Mouse (Mus musculus) lung, embryonic 14.5 days (tissue): Measurements from ENCODE around the gene Agbl3. TPM values are rescaled to one million over a fixed set of nuclear protein-coding genes. Genes with fewer than 3 reads are reported as not detected.

Experiments
- ATAC-seq: fragments of 200-750 bp; cut with Nextera tagmentation; 2 replicates; pipeline ENCODE4 v1.8.0; 2017; ENCODE audit warnings: mild to moderate bottlenecking, moderate TSS enrichment, moderate library complexity; ENCODE audit not compliant: insufficient read depth
- DNase-seq: peaks from one replicate; pipeline ENCODE4 v3.0.0-alpha.2; 2015
- H3K27ac ChIP-seq: fragments of 300-500 bp; sonication (generic); 2 replicates; pipeline ENCODE4 v1.5.1; 2014; ENCODE audit warnings: low read depth, mild to moderate bottlenecking, moderate library complexity
- H3K27me3 ChIP-seq: fragments of 300-500 bp; sonication (generic); 2 replicates; pipeline ENCODE4 v1.6.1; 2014; ENCODE audit warnings: low read length, control low read depth; ENCODE audit not compliant: insufficient read depth
- H3K36me3 ChIP-seq: fragments of 300-500 bp; sonication (generic); 2 replicates; pipeline ENCODE4 v1.6.1; 2014; ENCODE audit warnings: control low read depth; ENCODE audit not compliant: insufficient read depth
- H3K4me1 ChIP-seq: fragments of 300-500 bp; sonication (generic); 2 replicates; pipeline ENCODE4 v1.6.1; 2014; ENCODE audit warnings: antibody characterized with exemption, control low read depth; ENCODE audit not compliant: insufficient read depth
- H3K4me2 ChIP-seq: fragments of 300-500 bp; sonication (generic); 2 replicates; pipeline ENCODE4 v1.6.1; 2014; ENCODE audit warnings: mild to moderate bottlenecking
- H3K4me3 ChIP-seq: fragments of 300-500 bp; sonication (generic); 2 replicates; pipeline ENCODE4 v1.5.1; 2014; ENCODE audit warnings: low read depth, low read length
- H3K9ac ChIP-seq: fragments of 300-500 bp; sonication (generic); 2 replicates; pipeline ENCODE4 v1.6.1; 2014
- H3K9me3 ChIP-seq: fragments of 300-500 bp; sonication (generic); 2 replicates; pipeline ENCODE4 v1.6.1; 2016; ENCODE audit warnings: low read depth, low read length, control low read depth
- CTCF ChIP-seq: IDR thresholded peaks from 2 replicates; pipeline ENCODE4 v1.5.1; 2016; ENCODE audit warnings: antibody characterized with exemption, low read depth
- WGBS: fragments of 180-500 bp; shearing (Covaris S2); extraction: QIAGEN DNeasy Blood & Tissue Kit; methylation state at CpG from one replicate; pipeline ENCODE4 v1.1.7; 2014; 5-methylcytosine and 5-hydroxymethylcytosine counted together
- polyA plus RNA-seq: library from polyadenylated mRNA; unstranded; fragments of >200 nt; fragmentation: Nextera tagmentation; extraction: Ambion mirVana; gene quantifications from 2 replicates; pipeline ENCODE4 v1.2.1, GENCODE M21; 2014

Gene Agbl3
- polyA plus RNA-seq, 1 experiment from 2014 or later: 11.6 TPM

GRCm38 (mm10) chr6:34769984-34770383 lies 10.2 kb upstream of the Agbl3 start:
- no peak for DNase-seq
- H3K9ac ChIP-seq: no peak overlapping the region
- H3K27me3 ChIP-seq: no peaks in the 10 kb centered on the region
- no peak overlapping the region for H3K4me3 ChIP-seq
- TF ChIP-seq CTCF: no peak
- H3K4me1 ChIP-seq: no peaks in the 10 kb centered on the region
- peaks cover 66% of the 10 kb centered on the region for H3K36me3 ChIP-seq
- WGBS: 67% methylated on average over 2 of the region's 2 CpGs
- no peaks in the 10 kb centered on the region for H3K9me3 ChIP-seq
- no peak overlapping the region for H3K4me2 ChIP-seq
- ATAC-seq: no peak
- no peak overlapping the region for H3K27ac ChIP-seq

DNA sequence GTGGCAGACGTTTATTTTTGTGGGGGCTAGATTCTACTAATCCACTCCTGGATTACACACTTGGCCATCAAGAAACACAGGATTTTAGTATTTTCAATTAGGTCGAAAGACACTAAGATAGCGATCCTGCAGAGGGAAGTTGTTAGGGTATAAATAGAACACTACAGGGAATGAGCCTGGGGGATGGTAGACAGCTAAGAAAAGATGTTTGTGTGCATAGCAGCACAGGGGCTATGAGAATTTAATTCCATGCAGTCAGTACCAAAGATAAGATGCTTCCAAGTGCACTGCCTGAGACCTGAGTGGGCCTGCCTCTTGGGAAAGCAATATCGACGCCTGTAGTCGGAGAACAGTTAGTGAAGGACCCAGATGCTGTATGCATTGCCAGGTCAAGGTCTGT lies 9.7 kb upstream of the Agbl3 start:
- no peak overlapping the region for H3K9ac ChIP-seq
- H3K4me1 ChIP-seq: no peaks in the 10 kb centered on the region
- no peaks in the 10 kb centered on the region for H3K27me3 ChIP-seq
- no peak overlapping the region for H3K27ac ChIP-seq
- 73% methylated on average over 6 of the region's 6 CpGs for WGBS
- H3K36me3 ChIP-seq: peaks cover 68% of the 10 kb centered on the region
- H3K4me3 ChIP-seq: no peak overlapping the region
- TF ChIP-seq CTCF: no peak
- DNase-seq (no peak), ATAC-seq (no peak)
- no peaks in the 10 kb centered on the region for H3K9me3 ChIP-seq
- H3K4me2 ChIP-seq: no peak overlapping the region

- H3K4me2 ChIP-seq: no peak overlapping the region
- no peak overlapping the region for H3K27ac ChIP-seq
- H3K9me3 ChIP-seq: no peaks in the 10 kb centered on the region
- H3K27me3 ChIP-seq: no peaks in the 10 kb centered on the region
- no peaks in the 10 kb centered on the region for H3K4me1 ChIP-seq
- TF ChIP-seq CTCF: no peak
- no peak for ATAC-seq
- H3K36me3 ChIP-seq: peaks cover 40% of the 10 kb centered on the region
- DNase-seq: no peak
- H3K9ac ChIP-seq: no peak overlapping the region
- no peak overlapping the region for H3K4me3 ChIP-seq
Observed at GRCm38 (mm10) chr6:34776396-34776795, 3.8 kb upstream of the Agbl3 start.

DNA sequence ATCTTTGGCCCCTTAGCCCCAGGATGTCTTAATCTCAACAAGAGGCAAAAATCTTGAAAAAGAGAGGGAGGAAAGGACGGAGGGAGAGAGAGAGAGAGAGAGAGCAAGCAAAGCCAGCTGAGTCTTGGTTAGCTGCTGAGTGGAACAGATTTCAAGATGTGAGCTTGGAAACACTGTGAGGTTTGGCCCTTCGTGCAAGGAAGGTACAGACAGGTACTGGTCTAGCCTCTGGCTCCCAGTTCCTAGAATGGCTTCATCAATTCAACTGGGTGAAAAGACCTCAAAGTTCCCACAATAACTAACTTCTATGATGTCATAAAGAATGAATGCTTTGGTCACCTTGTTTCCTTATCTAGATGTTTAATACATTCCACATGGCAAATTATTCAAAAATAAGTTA lies 3.1 kb upstream of the Agbl3 start:
- no peak overlapping the region for H3K27ac ChIP-seq
- H3K4me1 ChIP-seq: no peaks in the 10 kb centered on the region
- 81% methylated on average over 2 of the region's 2 CpGs for WGBS
- DNase-seq (no peak), ATAC-seq (no peak)
- no peak for TF ChIP-seq CTCF
- H3K36me3 ChIP-seq: peaks cover 33% of the 10 kb centered on the region
- no peaks in the 10 kb centered on the region for H3K27me3 ChIP-seq
- no peak overlapping the region for H3K9ac ChIP-seq
- no peak overlapping the region for H3K4me3 ChIP-seq
- H3K4me2 ChIP-seq: no peak overlapping the region
- no peaks in the 10 kb centered on the region for H3K9me3 ChIP-seq

DNA sequence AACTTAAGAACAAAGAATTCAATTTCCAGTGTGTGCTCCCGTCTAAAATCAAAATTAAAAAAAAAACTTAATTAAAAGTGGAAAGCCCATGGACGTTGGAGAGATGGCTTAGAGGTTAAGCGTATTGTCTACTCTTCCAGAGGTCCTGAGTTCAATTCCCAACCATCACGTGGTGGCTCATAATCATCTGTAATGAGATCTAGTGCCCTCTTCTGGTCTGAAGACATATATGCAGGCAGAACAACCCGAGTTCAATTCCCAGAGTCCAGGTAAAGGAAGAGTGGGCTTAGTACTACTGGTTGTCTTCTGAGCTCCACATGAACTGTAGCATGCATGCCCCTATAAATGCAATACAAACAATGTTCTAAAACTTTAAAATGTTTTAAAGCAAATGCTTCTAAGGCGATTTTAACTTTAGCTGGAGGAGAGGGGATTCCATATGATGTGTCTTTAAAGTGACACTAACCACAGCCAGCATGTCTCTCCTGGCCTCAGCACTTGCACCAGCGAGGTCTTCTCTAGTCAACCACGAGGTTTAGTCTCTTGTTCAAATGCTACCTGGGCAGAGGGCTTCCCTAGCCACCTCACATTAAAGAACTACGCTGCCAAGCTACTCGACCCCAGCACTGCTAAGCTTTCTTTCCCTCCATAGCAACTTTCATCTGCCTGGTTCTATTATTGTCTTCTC lies 2.1 kb upstream of the Agbl3 start:
- H3K9me3 ChIP-seq: no peaks in the 10 kb centered on the region
- peak; percentile 33 for DNase-seq
- no peak overlapping the region for H3K9ac ChIP-seq
- peak; percentile 47 for TF ChIP-seq CTCF
- ATAC-seq: no peak
- H3K4me2 ChIP-seq: no peak overlapping the region
- H3K36me3 ChIP-seq: peaks cover 24% of the 10 kb centered on the region
- H3K27ac ChIP-seq: no peak overlapping the region
- no peaks in the 10 kb centered on the region for H3K27me3 ChIP-seq
- H3K4me3 ChIP-seq: no peak overlapping the region
- no peaks in the 10 kb centered on the region for H3K4me1 ChIP-seq
- 69% methylated on average over 10 of the region's 10 CpGs for WGBS

DNA sequence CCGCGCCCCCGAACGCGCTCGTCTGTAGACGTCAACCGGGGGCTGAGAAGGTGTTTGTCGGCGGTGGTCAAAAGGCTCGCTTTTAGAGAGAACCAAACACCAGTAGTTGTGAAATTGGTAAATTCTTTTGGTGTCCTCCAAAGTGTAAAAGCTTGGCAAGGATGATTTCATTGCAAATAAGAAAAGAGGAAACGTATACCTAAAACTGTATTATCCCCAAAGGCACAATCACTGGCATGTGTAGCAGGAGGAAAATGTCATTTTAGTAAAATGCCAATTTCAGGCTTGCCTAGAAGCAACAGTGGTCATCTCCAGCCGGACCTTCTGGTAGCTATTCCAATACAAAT lies 684 bp downstream of the Agbl3 start:
- Histone ChIP-seq H3K27me3 (no peaks in the 10 kb centered on the region), H3K9ac (peak overlapping the region; percentile 88), H3K9me3 (no peaks in the 10 kb centered on the region), H3K4me1 (no peaks in the 10 kb centered on the region), H3K4me2 (peak overlapping the region; percentile 78), H3K4me3 (peak overlapping the region; percentile 69), H3K36me3 (peaks cover 10% of the 10 kb centered on the region), H3K27ac (peak overlapping the region; percentile 99)
- DNase-seq (no peak), ATAC-seq (no peak)
- WGBS: 2% methylated on average over 13 of the region's 13 CpGs
- TF ChIP-seq CTCF: no peak

GRCm38 (mm10) chr6:34782493-34782892 lies 2.3 kb downstream of the Agbl3 start:
- no peak overlapping the region for H3K27ac ChIP-seq
- DNase-seq: no peak
- 91% methylated on average over 1 of the region's 1 CpGs for whole genome bisulfite sequencing
- H3K4me3 ChIP-seq: no peak overlapping the region
- no peaks in the 10 kb centered on the region for H3K9me3 ChIP-seq
- peaks cover 5% of the 10 kb centered on the region for H3K36me3 ChIP-seq
- H3K27me3 ChIP-seq: no peaks in the 10 kb centered on the region
- H3K9ac ChIP-seq: no peak overlapping the region
- H3K4me1 ChIP-seq: no peaks in the 10 kb centered on the region
- TF ChIP-seq CTCF: no peak
- ATAC-seq: no peak
- H3K4me2 ChIP-seq: no peak overlapping the region
